Mouse (Mus musculus): ENCODE measurements around the gene Trappc6a.

Gene Trappc6a

GRCm38 (mm10) chr7:19508150-19508923, at the start of gene Trappc6a, which contains the start of gene Bloc1s3:
Trappc6a (plus strand) TSS chr7:19508395.
Bloc1s3 (minus strand) TSS chr7:19508367.
- peak; percentile 94 for DNase-seq (ENCODE audit: extremely low spot score)

GRCm38 (mm10) chr7:19458591-19459111, 49.5 kb upstream of the Trappc6a start, which contains the start of gene Mark4:
Mark4 (minus strand) TSS chr7:19458821.
- peak; percentile 92 for DNase-seq (ENCODE audit: extremely low spot score)

- no peak for DNase-seq (ENCODE audit: extremely low spot score)
These were observed 48.9 kb upstream of the Trappc6a start for GRCm38 (mm10) chr7:19459144-19459870.

- no peak for DNase-seq (ENCODE audit: extremely low spot score)
These were observed 47.7 kb upstream of the Trappc6a start for GRCm38 (mm10) chr7:19460500-19460899.

- peak; percentile 81 for DNase-seq (ENCODE audit: extremely low spot score)
These were observed 46.7 kb upstream of the Trappc6a start for GRCm38 (mm10) chr7:19461488-19461887.

GRCm38 (mm10) chr7:19462443-19462842, 45.8 kb upstream of the Trappc6a start:
- no peak for DNase-seq (ENCODE audit: extremely low spot score)

- DNase-seq (ENCODE audit: extremely low spot score), result no peak
These were observed 45.3 kb upstream of the Trappc6a start, which contains the start of gene Exoc3l2 for GRCm38 (mm10) chr7:19462884-19463381. Exoc3l2 (plus strand) TSS chr7:19463331.

- peak; percentile 43 for DNase-seq (ENCODE audit: extremely low spot score)
These were observed 43.6 kb upstream of the Trappc6a start for GRCm38 (mm10) chr7:19464367-19465307.

- DNase-seq (ENCODE audit: extremely low spot score), result no peak
These were observed 41.5 kb upstream of the Trappc6a start for GRCm38 (mm10) chr7:19466602-19467145.

- no peak for DNase-seq (ENCODE audit: extremely low spot score)
These were observed 40.6 kb upstream of the Trappc6a start for GRCm38 (mm10) chr7:19467638-19468037.

- DNase-seq (ENCODE audit: extremely low spot score), result no peak
These were observed 39.9 kb upstream of the Trappc6a start for GRCm38 (mm10) chr7:19468279-19468678.

- no peak for DNase-seq (ENCODE audit: extremely low spot score)
These were observed 38.8 kb upstream of the Trappc6a start for GRCm38 (mm10) chr7:19469404-19469803.

GRCm38 (mm10) chr7:19470308-19470707, 37.9 kb upstream of the Trappc6a start:
- DNase-seq (ENCODE audit: extremely low spot score), result no peak

GRCm38 (mm10) chr7:19472403-19472802, 35.8 kb upstream of the Trappc6a start:
- no peak for DNase-seq (ENCODE audit: extremely low spot score)

GRCm38 (mm10) chr7:19473875-19474443, 34.2 kb upstream of the Trappc6a start:
- DNase-seq (ENCODE audit: extremely low spot score), result peak; percentile 74

GRCm38 (mm10) chr7:19477084-19477483, 31.1 kb upstream of the Trappc6a start:
- DNase-seq (ENCODE audit: extremely low spot score), result no peak

- DNase-seq (ENCODE audit: extremely low spot score), result no peak
These were observed 30.4 kb upstream of the Trappc6a start for GRCm38 (mm10) chr7:19477624-19478384.

- DNase-seq (ENCODE audit: extremely low spot score), result no peak
These were observed 24.9 kb upstream of the Trappc6a start for GRCm38 (mm10) chr7:19483281-19483680.

GRCm38 (mm10) chr7:19485488-19485887, 22.7 kb upstream of the Trappc6a start:
- no peak for DNase-seq (ENCODE audit: extremely low spot score)

GRCm38 (mm10) chr7:19486549-19486948, 21.6 kb upstream of the Trappc6a start:
- no peak for DNase-seq (ENCODE audit: extremely low spot score)
